Mouse (Mus musculus) heart, embryonic 16.5 days (tissue): ENCODE measurements around the gene Ldoc1. TPM values are rescaled to one million over a fixed set of nuclear protein-coding genes. Genes with fewer than 3 reads are reported as not detected.

Experiments
- ATAC-seq: fragments of 200-750 bp; cut with Nextera tagmentation; replicated peaks from 2 replicates; pipeline ENCODE4 v1.8.0; 2017; ENCODE audit warnings: moderate number of reproducible peaks; ENCODE audit not compliant: insufficient read depth, low FRiP score; ENCODE audit errors: extremely low read depth
- H3K27ac ChIP-seq: fragments of 300-500 bp; sonication (generic); 2 replicates; pipeline ENCODE4 v1.5.1; 2014; ENCODE audit warnings: mild to moderate bottlenecking, low read length, control low read depth, moderate library complexity
- H3K27me3 ChIP-seq: fragments of 300-500 bp; sonication (generic); 2 replicates; pipeline ENCODE4 v1.6.1; 2014; ENCODE audit warnings: low read length, mixed read lengths; ENCODE audit not compliant: control insufficient read depth, insufficient read depth
- H3K36me3 ChIP-seq: fragments of 300-500 bp; sonication (generic); 2 replicates; pipeline ENCODE4 v1.6.1; 2014; ENCODE audit not compliant: control insufficient read depth, insufficient read depth
- H3K4me1 ChIP-seq: fragments of 300-500 bp; sonication (generic); 2 replicates; pipeline ENCODE4 v1.6.1; 2014; ENCODE audit warnings: low read length, mixed read lengths; ENCODE audit not compliant: control insufficient read depth, insufficient read depth
- H3K4me2 ChIP-seq: fragments of 300-500 bp; sonication (generic); 2 replicates; pipeline ENCODE4 v1.6.1; 2014; ENCODE audit warnings: low read depth, mild to moderate bottlenecking, control low read depth, low read length
- H3K4me3 ChIP-seq: fragments of 300-500 bp; sonication (generic); 2 replicates; pipeline ENCODE4 v1.5.1; 2014; ENCODE audit warnings: mild to moderate bottlenecking, control low read depth, low read length
- H3K9ac ChIP-seq: fragments of 300-500 bp; sonication (generic); 2 replicates; pipeline ENCODE4 v1.6.1; 2014; ENCODE audit warnings: low read length, control low read depth
- H3K9me3 ChIP-seq: fragments of 300-500 bp; sonication (generic); replicated peaks from 2 replicates; pipeline ENCODE4 v1.6.1; 2016; ENCODE audit warnings: low read length; ENCODE audit not compliant: control insufficient read depth
- WGBS: fragments of 180-500 bp; shearing (Covaris S2); extraction: QIAGEN DNeasy Blood & Tissue Kit; methylation state at CpG from one replicate; pipeline ENCODE4 v1.1.7; 2014; 5-methylcytosine and 5-hydroxymethylcytosine counted together
- polyA plus RNA-seq: library from polyadenylated mRNA; unstranded; fragments of >200 nt; fragmentation: Nextera tagmentation; extraction: Ambion mirVana; gene quantifications from 2 replicates; pipeline ENCODE4 v1.2.1, GENCODE M21; 2015

Ldoc1 gene
- polyA plus RNA-seq = 0.16 TPM in 2 replicates

GRCm38 (mm10) chrX:61709302-61710033 is at the start of gene Ldoc1:
TSS of gene Ldoc1 (plus strand) at chrX:61709497.
- no peaks in the 10 kb centered on the region for H3K4me1 ChIP-seq
- no peak for ATAC-seq
- H3K9me3 ChIP-seq = no peaks in the 10 kb centered on the region
- no peaks in the 10 kb centered on the region for H3K36me3 ChIP-seq
- H3K9ac ChIP-seq = no peak within 1 kb of the TSS
- peak within 1 kb of the TSS; percentile 65 for H3K4me2 ChIP-seq
- H3K27ac ChIP-seq = no peak within 1 kb of the TSS
- 23% methylated on average over 34 of the region's 34 CpGs for WGBS
- H3K27me3 ChIP-seq = no peaks in the 10 kb centered on the region
- peak within 1 kb of the TSS; percentile 39 for H3K4me3 ChIP-seq

GRCm38 (mm10) chrX:61710131-61710530 is 834 bp downstream of the Ldoc1 start:
- Histone ChIP-seq H3K36me3 (no peaks in the 10 kb centered on the region), H3K9me3 (no peaks in the 10 kb centered on the region)
- ATAC-seq = no peak

GRCm38 (mm10) chrX:61722281-61723028 is 13.2 kb downstream of the Ldoc1 start:
- H3K27me3 ChIP-seq = no peaks in the 10 kb centered on the region
- H3K4me3 ChIP-seq = peak overlapping the region; percentile 42
- H3K9ac ChIP-seq = no peak overlapping the region
- no peaks in the 10 kb centered on the region for H3K36me3 ChIP-seq
- H3K27ac ChIP-seq = no peak overlapping the region
- H3K4me1 ChIP-seq = no peaks in the 10 kb centered on the region
- ATAC-seq = peak; percentile 28; the same call in 1 of the 2 replicates
- H3K4me2 ChIP-seq = peak overlapping the region; percentile 63
- 13% methylated on average over 12 of the region's 12 CpGs for WGBS
- H3K9me3 ChIP-seq = no peaks in the 10 kb centered on the region

More at GRCm38 (mm10) chrX:61710131-61710530, 834 bp downstream of the Ldoc1 start:
- no peaks in the 10 kb centered on the region for H3K27me3 ChIP-seq
- no peak overlapping the region for H3K4me3 ChIP-seq
- H3K27ac ChIP-seq = no peak overlapping the region
- no peaks in the 10 kb centered on the region for H3K4me1 ChIP-seq
- WGBS = 79% methylated on average over 7 of the region's 7 CpGs
- H3K4me2 ChIP-seq = no peak overlapping the region
- no peak overlapping the region for H3K9ac ChIP-seq

GRCm38 (mm10) chrX:61723029-61723980 is 14.0 kb downstream of the Ldoc1 start:
- no peaks in the 10 kb centered on the region for H3K4me1 ChIP-seq
- no peaks in the 10 kb centered on the region for H3K36me3 ChIP-seq
- ATAC-seq = 0 out of 2 replicates have a peak, but pooled peaks have one; percentile 14
- no peaks in the 10 kb centered on the region for H3K9me3 ChIP-seq
- H3K4me2 ChIP-seq = peak overlapping the region; percentile 63
- 33% methylated on average over 9 of the region's 9 CpGs for WGBS
- H3K27me3 ChIP-seq = no peaks in the 10 kb centered on the region
- no peak overlapping the region for H3K27ac ChIP-seq
- H3K4me3 ChIP-seq = peak overlapping the region; percentile 42
- no peak overlapping the region for H3K9ac ChIP-seq

GRCm38 (mm10) chrX:61727516-61728310 is 18.4 kb downstream of the Ldoc1 start:
- no peak overlapping the region for H3K4me2 ChIP-seq
- ATAC-seq = no peak
- no peaks in the 10 kb centered on the region for H3K4me1 ChIP-seq
- no peaks in the 10 kb centered on the region for H3K27me3 ChIP-seq
- H3K9ac ChIP-seq = no peak overlapping the region
- no peak overlapping the region for H3K4me3 ChIP-seq
- H3K36me3 ChIP-seq = no peaks in the 10 kb centered on the region
- WGBS = 56% methylated on average over 2 of the region's 2 CpGs
- no peak overlapping the region for H3K27ac ChIP-seq
- H3K9me3 ChIP-seq = no peaks in the 10 kb centered on the region
